Mouse (Mus musculus): ENCODE measurements around the gene Txn2. TPM values are rescaled to one million over a fixed set of nuclear protein-coding genes. Genes with fewer than 3 reads are reported as not detected.

The Txn2 gene
- total and polyA plus RNA-seq, 3 experiments, result 62.8 to 283 (median 211) TPM

DNA sequence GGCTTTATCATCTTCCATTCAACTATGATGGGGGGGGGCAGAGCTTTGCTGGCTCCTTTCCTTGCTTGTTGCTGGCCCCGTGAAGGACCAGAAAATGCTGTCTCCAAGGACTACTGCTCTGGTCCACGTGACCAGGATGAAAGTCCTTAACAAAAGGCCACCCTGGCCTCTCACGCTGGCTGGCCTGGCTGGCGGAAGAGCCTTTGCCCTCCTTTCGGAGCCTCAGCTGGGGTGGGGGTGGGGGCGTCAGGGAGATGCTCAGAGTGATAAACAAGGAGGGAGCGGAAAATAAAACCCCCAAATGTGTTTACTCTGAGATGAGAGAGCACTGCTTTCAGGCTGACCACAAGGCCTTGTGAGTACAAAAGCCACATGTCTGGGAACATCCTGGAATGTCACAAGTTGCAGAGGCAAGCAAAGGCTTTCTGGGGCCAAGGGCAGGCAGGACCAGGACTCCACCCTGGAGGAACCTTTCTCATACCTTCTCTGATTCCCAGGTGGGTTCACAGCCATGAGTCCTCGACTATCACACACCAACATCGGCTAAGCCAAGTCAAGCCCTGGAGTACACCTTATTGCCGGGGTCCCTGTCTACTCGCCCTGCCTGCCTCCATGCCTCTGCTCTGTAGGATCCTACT, 62.1 kb downstream of the Txn2 start:
- no peak for ATAC-seq (ENCODE audit: extremely low read depth, insufficient number of reproducible peaks, low FRiP score, poor library complexity, severe bottlenecking)
- TF ChIP-seq GATA1 (IDR thresholded peaks at IDR 0.05; ENCODE audit: borderline replicate concordance, low read length) (no peak), CTCF (IDR thresholded peaks at IDR 0.05; ENCODE audit: low read depth, low read length) (no peak), GATA2 (IDR thresholded peaks at IDR 0.05; ENCODE audit: borderline replicate concordance, low read depth, low read length) (no peak), TAL1 (conservative IDR thresholded peaks at IDR 0.05; ENCODE audit: low read depth, low read length) (no peak), POLR2AphosphoS5 (IDR thresholded peaks at IDR 0.05; ENCODE audit: insufficient replicate concordance, low read depth, low read length) (no peak)
- Histone ChIP-seq H3K4me1 (ENCODE audit: insufficient read depth, low read depth, low read length) (peaks cover 18% of the 10 kb centered on the region), H3K9me3 (replicated peaks) (no peaks in the 10 kb centered on the region), H3K4me3 (ENCODE audit: low read depth, low read length) (no peak overlapping the region), H3K27me3 (ENCODE audit: insufficient read depth, low read length) (peaks cover 26% of the 10 kb centered on the region), H3K36me3 (replicated peaks) (no peaks in the 10 kb centered on the region)
- no peak for DNase-seq (ENCODE audit: low spot score)

Other genes starting within 250 kb of the Txn2 start
- not detected in 2 replicates for gene Apol7e, start 230.1 kb downstream of the Txn2 start, total RNA-seq (2014; fragmentation: Nextera tagmentation)
- 0.17 TPM in 1 of 2 replicates, not detected in the other for gene Apol7e, start 230.1 kb downstream of the Txn2 start, total RNA-seq (2017)
- not detected in 2 replicates for gene Apol7e, start 230.1 kb downstream of the Txn2 start, polyA plus RNA-seq (2012)
- gene Apol9b, start 200.0 kb downstream of the Txn2 start, total RNA-seq (2014; fragmentation: Nextera tagmentation), result not detected in 2 replicates
- gene Apol9b, start 200.0 kb downstream of the Txn2 start, total RNA-seq (2017), result not detected in 2 replicates
- not detected in 2 replicates for gene Apol9b, start 200.0 kb downstream of the Txn2 start, polyA plus RNA-seq (2012)
- gene Apol8, start 172.0 kb downstream of the Txn2 start, total RNA-seq (2014; fragmentation: Nextera tagmentation), result 13.3 TPM in 1 of 2 replicates, not detected in the other
- 0.55 TPM in 1 of 2 replicates, not detected in the other for gene Apol8, start 172.0 kb downstream of the Txn2 start, total RNA-seq (2017)
- not detected in 2 replicates for gene Apol8, start 172.0 kb downstream of the Txn2 start, polyA plus RNA-seq (2012)
- gene Myh9, start 86.8 kb downstream of the Txn2 start, total RNA-seq (2014; fragmentation: Nextera tagmentation), result 151 and 171 TPM in 2 replicates
- 94.4 and 132 TPM in 2 replicates for gene Myh9, start 86.8 kb downstream of the Txn2 start, total RNA-seq (2017)
- 197 and 198 TPM in 2 replicates for gene Myh9, start 86.8 kb downstream of the Txn2 start, polyA plus RNA-seq (2012)
- gene Foxred2, start 27.7 kb upstream of the Txn2 start, total RNA-seq (2014; fragmentation: Nextera tagmentation), result 0.24 TPM in 1 of 2 replicates, not detected in the other
- gene Foxred2, start 27.7 kb upstream of the Txn2 start, total RNA-seq (2017), result 0.27 and 0.29 TPM in 2 replicates
- gene Foxred2, start 27.7 kb upstream of the Txn2 start, polyA plus RNA-seq (2012), result 0.01 and 0.02 TPM in 2 replicates
- 632 and 643 TPM in 2 replicates for gene Eif3d, start 41.8 kb upstream of the Txn2 start, total RNA-seq (2014; fragmentation: Nextera tagmentation)
- 279 and 298 TPM in 2 replicates for gene Eif3d, start 41.8 kb upstream of the Txn2 start, total RNA-seq (2017)
- gene Eif3d, start 41.8 kb upstream of the Txn2 start, polyA plus RNA-seq (2012), result 61.9 and 65.1 TPM in 2 replicates
- gene Cacng2, start 191.0 kb upstream of the Txn2 start, total RNA-seq (2014; fragmentation: Nextera tagmentation), result not detected in 2 replicates
- under 0.01 and 0.05 TPM in 2 replicates for gene Cacng2, start 191.0 kb upstream of the Txn2 start, total RNA-seq (2017)
- not detected in 2 replicates for gene Cacng2, start 191.0 kb upstream of the Txn2 start, polyA plus RNA-seq (2012)
- gene Ift27, start 245.1 kb upstream of the Txn2 start, total RNA-seq (2014; fragmentation: Nextera tagmentation), result 15.4 and 16.7 TPM in 2 replicates
- 15.7 and 17.8 TPM in 2 replicates for gene Ift27, start 245.1 kb upstream of the Txn2 start, total RNA-seq (2017)
- gene Ift27, start 245.1 kb upstream of the Txn2 start, polyA plus RNA-seq (2012), result 97.5 and 143 TPM in 2 replicates